Mouse (Mus musculus): ENCODE measurements at regions not wholly inside any gene's neighbourhood (a gene's known extent, or its start where the extent isn't known, plus 50 kb on each side); places are given as distances from the start of the nearest gene placed in this dataset.

DNA sequence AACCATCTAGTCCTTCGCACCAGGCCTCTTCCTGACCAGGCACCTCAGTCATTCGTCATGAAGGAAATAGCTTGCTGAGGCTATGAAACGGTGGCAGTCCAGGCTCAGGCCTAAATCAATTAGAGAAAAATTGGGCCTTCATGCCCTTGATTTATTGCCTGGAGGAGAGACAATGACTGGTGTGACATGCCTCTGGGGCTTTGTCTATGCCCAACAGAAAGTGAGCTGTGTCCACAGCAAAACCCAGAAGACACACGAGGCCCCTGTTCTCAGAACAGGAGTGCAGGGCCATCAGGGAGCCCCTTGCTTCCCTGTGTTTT lies 922.9 kb upstream of the Car8 start:
- H3K9me3 ChIP-seq (ENCODE audit: control insufficient read depth, low read length), result no peaks in the 10 kb centered on the region
- no peaks in the 10 kb centered on the region for H3K27me3 ChIP-seq (ENCODE audit: control insufficient read depth, insufficient read depth, low read length)
- DNase-seq (ENCODE audit: low spot score), result peak; percentile 44
- 32% methylated on average over 4 of the region's 4 CpGs for WGBS
- peak; percentile 69 for ATAC-seq (ENCODE audit: low FRiP score)
- H3K4me2 ChIP-seq (replicated peaks; ENCODE audit: low read depth, low read length), result no peak overlapping the region
- H3K9ac ChIP-seq (ENCODE audit: low read depth, low read length), result no peak overlapping the region
- no peaks in the 10 kb centered on the region for H3K36me3 ChIP-seq (ENCODE audit: control insufficient read depth, insufficient read depth, low read length)
- peak overlapping the region; percentile 68 for H3K27ac ChIP-seq (ENCODE audit: low read depth, low read length)
- no peak overlapping the region for H3K4me3 ChIP-seq (ENCODE audit: low read depth, low read length)
- peaks cover 5% of the 10 kb centered on the region for H3K4me1 ChIP-seq (replicated peaks; ENCODE audit: control insufficient read depth, insufficient read depth, low read length)

DNA sequence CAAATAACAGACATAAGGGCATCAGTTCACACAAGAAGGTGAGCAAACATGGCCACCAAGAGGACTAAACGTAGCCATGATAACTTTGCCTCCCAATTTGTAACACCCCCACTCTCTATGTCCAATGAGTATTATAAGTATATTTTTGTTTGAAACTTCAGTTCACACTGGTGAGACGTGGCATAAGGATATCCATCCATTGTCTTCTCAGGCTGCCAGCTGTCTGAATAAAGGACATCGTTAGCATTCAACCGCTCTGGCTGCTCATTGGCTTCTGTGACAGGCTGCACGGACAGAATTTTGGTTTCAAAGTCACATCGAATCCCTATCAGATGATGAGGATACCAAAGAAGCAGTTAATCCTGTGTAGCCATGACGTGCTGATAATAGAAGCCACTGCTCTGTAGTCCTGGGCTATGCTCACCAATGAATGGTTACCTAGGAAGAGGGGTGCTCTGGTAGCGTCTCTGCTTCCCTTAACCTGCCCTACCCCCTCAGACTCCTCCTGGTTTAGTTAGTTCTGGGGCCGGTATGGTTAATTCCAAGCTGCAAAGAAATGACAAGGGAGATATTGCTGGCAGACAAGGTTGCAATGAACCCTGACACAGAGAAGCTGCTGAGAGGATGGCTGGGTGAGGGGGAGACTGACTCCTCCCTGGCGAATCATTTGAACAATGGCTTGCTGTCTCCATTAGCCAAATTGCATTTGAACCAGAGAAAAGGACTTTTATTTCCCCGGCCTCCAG lies 922.4 kb upstream of the Car8 start:
- peak; percentile 25 for DNase-seq (ENCODE audit: low spot score)
- Histone ChIP-seq H3K36me3 (ENCODE audit: control insufficient read depth, insufficient read depth, low read length) (no peaks in the 10 kb centered on the region), H3K4me3 (ENCODE audit: low read depth, low read length) (no peak overlapping the region), H3K4me1 (replicated peaks; ENCODE audit: control insufficient read depth, insufficient read depth, low read length) (peaks cover 5% of the 10 kb centered on the region), H3K9ac (ENCODE audit: low read depth, low read length) (no peak overlapping the region), H3K9me3 (ENCODE audit: control insufficient read depth, low read length) (no peaks in the 10 kb centered on the region), H3K4me2 (replicated peaks; ENCODE audit: low read depth, low read length) (no peak overlapping the region), H3K27ac (ENCODE audit: low read depth, low read length) (peak overlapping the region; percentile 68), H3K27me3 (ENCODE audit: control insufficient read depth, insufficient read depth, low read length) (no peaks in the 10 kb centered on the region)
- ATAC-seq (ENCODE audit: low FRiP score), result peak; percentile 65
- WGBS, result 56% methylated on average over 11 of the region's 11 CpGs

DNA sequence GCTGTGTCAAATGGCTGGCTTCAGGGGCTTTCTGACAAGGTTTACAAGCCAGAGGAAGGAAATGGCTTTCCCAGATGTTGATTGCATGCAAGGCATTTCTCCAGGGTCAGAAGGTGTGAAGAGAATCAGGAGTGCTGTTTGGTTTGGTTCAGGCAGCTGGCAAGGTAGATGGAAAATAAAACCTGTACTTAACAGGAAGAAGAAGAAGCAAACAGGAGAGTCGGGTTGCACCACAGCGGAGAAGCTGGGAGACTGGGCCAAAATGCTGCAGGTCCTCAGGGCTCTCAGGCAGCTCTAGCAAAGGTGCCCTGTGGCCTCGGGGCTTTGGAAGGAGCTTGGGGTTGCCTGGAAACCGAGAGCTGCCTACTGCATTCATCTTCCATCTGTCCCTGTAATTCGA lies 908.9 kb upstream of the Car8 start:
- H3K9ac ChIP-seq (ENCODE audit: low read depth, low read length), result no peak overlapping the region
- H3K4me2 ChIP-seq (replicated peaks; ENCODE audit: low read depth, low read length), result no peak overlapping the region
- no peaks in the 10 kb centered on the region for H3K27me3 ChIP-seq (ENCODE audit: control insufficient read depth, insufficient read depth, low read length)
- H3K36me3 ChIP-seq (ENCODE audit: control insufficient read depth, insufficient read depth, low read length), result no peaks in the 10 kb centered on the region
- no peak for ATAC-seq (ENCODE audit: low FRiP score)
- DNase-seq (ENCODE audit: low spot score), result peak; percentile 32
- H3K4me1 ChIP-seq (replicated peaks; ENCODE audit: control insufficient read depth, insufficient read depth, low read length), result no peaks in the 10 kb centered on the region
- no peak overlapping the region for H3K4me3 ChIP-seq (ENCODE audit: low read depth, low read length)
- no peaks in the 10 kb centered on the region for H3K9me3 ChIP-seq (ENCODE audit: control insufficient read depth, low read length)
- H3K27ac ChIP-seq (ENCODE audit: low read depth, low read length), result no peak overlapping the region
- 33% methylated on average over 5 of the region's 5 CpGs for WGBS

GRCm38 (mm10) chr4:9144226-9145215 lies 905.7 kb upstream of the Car8 start:
- no peak overlapping the region for H3K27ac ChIP-seq (ENCODE audit: low read depth, low read length)
- H3K27me3 ChIP-seq (ENCODE audit: control insufficient read depth, insufficient read depth, low read length), result no peaks in the 10 kb centered on the region
- H3K9me3 ChIP-seq (ENCODE audit: control insufficient read depth, low read length), result no peaks in the 10 kb centered on the region
- 82% methylated on average over 9 of the region's 9 CpGs for WGBS
- DNase-seq (ENCODE audit: low spot score) (no peak), ATAC-seq (ENCODE audit: low FRiP score) (no peak)
- H3K4me2 ChIP-seq (replicated peaks; ENCODE audit: low read depth, low read length), result no peak overlapping the region
- no peaks in the 10 kb centered on the region for H3K36me3 ChIP-seq (ENCODE audit: control insufficient read depth, insufficient read depth, low read length)
- no peak overlapping the region for H3K9ac ChIP-seq (ENCODE audit: low read depth, low read length)
- no peaks in the 10 kb centered on the region for H3K4me1 ChIP-seq (replicated peaks; ENCODE audit: control insufficient read depth, insufficient read depth, low read length)
- H3K4me3 ChIP-seq (ENCODE audit: low read depth, low read length), result no peak overlapping the region

DNA sequence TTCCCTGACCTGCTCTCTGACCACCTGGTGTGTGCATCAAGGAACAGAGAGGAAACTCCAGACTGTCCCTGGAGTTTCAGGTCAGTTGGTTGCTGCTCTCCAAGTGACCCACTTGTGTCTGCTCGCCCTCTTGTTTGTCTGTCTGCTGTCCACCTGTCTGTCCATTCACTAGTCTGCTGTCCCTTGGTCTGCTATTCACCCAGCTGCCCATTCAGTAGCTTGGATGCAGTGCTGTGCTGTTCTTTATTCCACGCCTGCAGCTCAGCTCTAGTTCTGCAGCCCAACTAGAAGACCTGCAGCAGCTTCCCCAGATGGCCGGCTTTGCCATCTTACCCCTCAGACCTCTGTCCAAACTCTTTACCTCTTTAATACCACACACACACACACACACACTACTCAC lies 904.2 kb upstream of the Car8 start:
- 95% methylated on average over 3 of the region's 3 CpGs for WGBS
- ATAC-seq (ENCODE audit: low FRiP score) (no peak), DNase-seq (ENCODE audit: low spot score) (no peak)
- Histone ChIP-seq H3K9me3 (ENCODE audit: control insufficient read depth, low read length) (no peaks in the 10 kb centered on the region), H3K4me3 (ENCODE audit: low read depth, low read length) (no peak overlapping the region), H3K27me3 (ENCODE audit: control insufficient read depth, insufficient read depth, low read length) (no peaks in the 10 kb centered on the region), H3K9ac (ENCODE audit: low read depth, low read length) (no peak overlapping the region), H3K36me3 (ENCODE audit: control insufficient read depth, insufficient read depth, low read length) (no peaks in the 10 kb centered on the region), H3K4me2 (replicated peaks; ENCODE audit: low read depth, low read length) (no peak overlapping the region), H3K27ac (ENCODE audit: low read depth, low read length) (no peak overlapping the region), H3K4me1 (replicated peaks; ENCODE audit: control insufficient read depth, insufficient read depth, low read length) (no peaks in the 10 kb centered on the region)

DNA sequence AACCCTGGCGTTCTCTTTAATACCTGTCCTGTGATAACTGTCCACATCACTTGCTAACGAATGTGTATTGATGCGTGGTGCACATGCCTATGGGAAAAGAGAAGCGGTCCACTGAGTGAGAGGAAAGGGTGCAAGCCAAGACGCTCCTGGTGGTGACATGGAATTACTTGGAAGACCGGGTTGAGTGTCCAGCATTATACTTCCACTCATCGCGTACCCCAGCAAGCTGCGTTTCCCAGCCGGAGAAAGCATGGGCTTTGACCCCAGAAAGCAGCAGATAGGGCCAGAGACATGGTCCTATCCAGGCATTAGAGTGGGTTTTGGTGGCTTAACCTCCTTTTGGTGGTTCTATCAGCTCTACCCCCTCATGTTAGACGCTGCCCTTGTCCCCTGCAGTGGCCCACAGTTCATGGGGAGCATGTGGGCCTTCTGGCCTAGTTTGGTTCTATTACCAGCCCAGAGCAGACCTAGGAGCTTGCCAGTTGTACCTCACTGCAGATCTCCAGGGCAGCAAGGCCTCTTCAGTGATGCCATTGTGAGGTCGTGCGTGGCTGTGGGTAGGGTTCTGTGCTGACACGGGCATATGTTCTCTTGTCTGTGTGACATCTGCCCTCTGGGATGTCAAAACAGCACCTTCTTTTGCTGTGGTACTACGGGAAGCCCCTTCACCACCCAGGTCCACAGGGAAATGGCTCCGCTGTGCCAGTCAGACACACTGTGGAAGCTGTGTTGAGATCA lies 903.3 kb upstream of the Car8 start:
- Histone ChIP-seq H3K9me3 (ENCODE audit: control insufficient read depth, low read length) (no peaks in the 10 kb centered on the region), H3K4me3 (ENCODE audit: low read depth, low read length) (no peak overlapping the region), H3K27ac (ENCODE audit: low read depth, low read length) (no peak overlapping the region), H3K4me2 (replicated peaks; ENCODE audit: low read depth, low read length) (no peak overlapping the region), H3K27me3 (ENCODE audit: control insufficient read depth, insufficient read depth, low read length) (no peaks in the 10 kb centered on the region), H3K36me3 (ENCODE audit: control insufficient read depth, insufficient read depth, low read length) (no peaks in the 10 kb centered on the region), H3K4me1 (replicated peaks; ENCODE audit: control insufficient read depth, insufficient read depth, low read length) (no peaks in the 10 kb centered on the region), H3K9ac (ENCODE audit: low read depth, low read length) (no peak overlapping the region)
- 90% methylated on average over 16 of the region's 16 CpGs for WGBS
- DNase-seq (ENCODE audit: low spot score) (no peak), ATAC-seq (ENCODE audit: low FRiP score) (no peak)

GRCm38 (mm10) chr4:9140691-9141090 lies 901.9 kb upstream of the Car8 start:
- no peak for ATAC-seq (ENCODE audit: low FRiP score)
- Histone ChIP-seq H3K4me1 (replicated peaks; ENCODE audit: control insufficient read depth, insufficient read depth, low read length) (no peaks in the 10 kb centered on the region), H3K27ac (ENCODE audit: low read depth, low read length) (no peak overlapping the region), H3K36me3 (ENCODE audit: control insufficient read depth, insufficient read depth, low read length) (no peaks in the 10 kb centered on the region), H3K9ac (ENCODE audit: low read depth, low read length) (no peak overlapping the region), H3K9me3 (ENCODE audit: control insufficient read depth, low read length) (no peaks in the 10 kb centered on the region), H3K27me3 (ENCODE audit: control insufficient read depth, insufficient read depth, low read length) (no peaks in the 10 kb centered on the region), H3K4me2 (replicated peaks; ENCODE audit: low read depth, low read length) (no peak overlapping the region), H3K4me3 (ENCODE audit: low read depth, low read length) (no peak overlapping the region)
- no peak for DNase-seq (ENCODE audit: low spot score)
- 94% methylated on average over 3 of the region's 3 CpGs for WGBS

GRCm38 (mm10) chr4:9136657-9137056 lies 897.8 kb upstream of the Car8 start:
- Histone ChIP-seq H3K27ac (ENCODE audit: low read depth, low read length) (peak overlapping the region; percentile 71), H3K4me2 (replicated peaks; ENCODE audit: low read depth, low read length) (no peak overlapping the region; the same call in 1 of the 2 replicates), H3K27me3 (ENCODE audit: control insufficient read depth, insufficient read depth, low read length) (no peaks in the 10 kb centered on the region), H3K9ac (ENCODE audit: low read depth, low read length) (peak overlapping the region; percentile 47), H3K4me3 (ENCODE audit: low read depth, low read length) (no peak overlapping the region), H3K36me3 (ENCODE audit: control insufficient read depth, insufficient read depth, low read length) (no peaks in the 10 kb centered on the region), H3K4me1 (replicated peaks; ENCODE audit: control insufficient read depth, insufficient read depth, low read length) (no peaks in the 10 kb centered on the region), H3K9me3 (ENCODE audit: control insufficient read depth, low read length) (no peaks in the 10 kb centered on the region)
- WGBS, result 68% methylated on average over 13 of the region's 13 CpGs
- ATAC-seq (ENCODE audit: low FRiP score), result peak; percentile 41; the same call in 1 of the 2 replicates
- peak; percentile 23 for DNase-seq (ENCODE audit: low spot score)
